Mouse (Mus musculus): ENCODE results near the gene B3gnt7. TPM values are rescaled to one million over a fixed set of nuclear protein-coding genes. Genes with fewer than 3 reads are reported as not detected.

Gene B3gnt7
- polyA plus RNA-seq, 1 experiment from 2014 or later, result 5.9 TPM

- 83% methylated on average over 7 of the region's 7 CpGs for WGBS
- H3K4me1 ChIP-seq (ENCODE audit: insufficient read depth, low read depth, low read length), result peaks cover 3% of the 10 kb centered on the region; the same call in 1 of the 2 replicates
- ATAC-seq, result no peak
- H3K9ac ChIP-seq (replicated peaks; ENCODE audit: low read depth), result no peak overlapping the region
- no peak for DNase-seq (ENCODE audit: low spot score)
- no peaks in the 10 kb centered on the region for H3K36me3 ChIP-seq (ENCODE audit: insufficient read depth, low read length)
- H3K4me2 ChIP-seq (replicated peaks; ENCODE audit: low read depth, low read length), result no peak overlapping the region
- H3K27me3 ChIP-seq (replicated peaks; ENCODE audit: insufficient read depth, low read length), result peaks cover 4% of the 10 kb centered on the region; the same call in 1 of the 2 replicates
- H3K27ac ChIP-seq (ENCODE audit: low read length), result no peak overlapping the region
- H3K4me3 ChIP-seq (ENCODE audit: low read depth, low read length), result no peak overlapping the region
- H3K9me3 ChIP-seq (ENCODE audit: low read length), result no peaks in the 10 kb centered on the region
- TF ChIP-seq CTCF (IDR thresholded peaks at IDR 0.05) (no peak), EP300 (IDR thresholded peaks at IDR 0.05) (no peak)
These were observed 4.6 kb downstream of the B3gnt7 start for GRCm38 (mm10) chr1:86307177-86307762.

GRCm38 (mm10) chr1:86307871-86308641 is 5.4 kb downstream of the B3gnt7 start:
- no peak overlapping the region for H3K9ac ChIP-seq (replicated peaks; ENCODE audit: low read depth)
- ATAC-seq, result 0 out of 2 replicates have a peak, but pooled peaks have one; percentile 13
- no peak overlapping the region for H3K27ac ChIP-seq (ENCODE audit: low read length)
- no peak for DNase-seq (ENCODE audit: low spot score)
- peaks cover 4% of the 10 kb centered on the region; the same call in 1 of the 2 replicates for H3K27me3 ChIP-seq (replicated peaks; ENCODE audit: insufficient read depth, low read length)
- no peak overlapping the region for H3K4me3 ChIP-seq (ENCODE audit: low read depth, low read length)
- H3K36me3 ChIP-seq (ENCODE audit: insufficient read depth, low read length), result no peaks in the 10 kb centered on the region
- no peaks in the 10 kb centered on the region for H3K4me1 ChIP-seq (ENCODE audit: insufficient read depth, low read depth, low read length)
- no peaks in the 10 kb centered on the region for H3K9me3 ChIP-seq (ENCODE audit: low read length)
- TF ChIP-seq EP300 (IDR thresholded peaks at IDR 0.05) (no peak), CTCF (IDR thresholded peaks at IDR 0.05) (no peak)
- no peak overlapping the region for H3K4me2 ChIP-seq (replicated peaks; ENCODE audit: low read depth, low read length)
- 52% methylated on average over 4 of the region's 4 CpGs for WGBS

GRCm38 (mm10) chr1:86309270-86309833 is 6.7 kb downstream of the B3gnt7 start:
- TF ChIP-seq CTCF (IDR thresholded peaks at IDR 0.05), result no peak
- TF ChIP-seq EP300 (IDR thresholded peaks at IDR 0.05), result no peak
- 90% methylated on average over 7 of the region's 7 CpGs for WGBS
- H3K27ac ChIP-seq (ENCODE audit: low read length), result no peak overlapping the region

GRCm38 (mm10) chr1:86310536-86311310 is 8.1 kb downstream of the B3gnt7 start:
- Histone ChIP-seq H3K36me3 (ENCODE audit: insufficient read depth, low read length) (no peaks in the 10 kb centered on the region), H3K4me1 (ENCODE audit: insufficient read depth, low read depth, low read length) (no peaks in the 10 kb centered on the region), H3K9me3 (ENCODE audit: low read length) (no peaks in the 10 kb centered on the region), H3K27ac (ENCODE audit: low read length) (no peak overlapping the region), H3K9ac (replicated peaks; ENCODE audit: low read depth) (no peak overlapping the region), H3K4me3 (ENCODE audit: low read depth, low read length) (no peak overlapping the region), H3K4me2 (replicated peaks; ENCODE audit: low read depth, low read length) (no peak overlapping the region), H3K27me3 (replicated peaks; ENCODE audit: insufficient read depth, low read length) (no peaks in the 10 kb centered on the region)
- no peak for ATAC-seq
- no peak for TF ChIP-seq CTCF (IDR thresholded peaks at IDR 0.05)
- TF ChIP-seq EP300 (IDR thresholded peaks at IDR 0.05), result no peak
- no peak for DNase-seq (ENCODE audit: low spot score)
- WGBS, result 37% methylated on average over 15 of the region's 15 CpGs

More at GRCm38 (mm10) chr1:86309270-86309833, 6.7 kb downstream of the B3gnt7 start:
- Histone ChIP-seq H3K4me2 (replicated peaks; ENCODE audit: low read depth, low read length) (no peak overlapping the region), H3K4me1 (ENCODE audit: insufficient read depth, low read depth, low read length) (no peaks in the 10 kb centered on the region), H3K36me3 (ENCODE audit: insufficient read depth, low read length) (no peaks in the 10 kb centered on the region), H3K27me3 (replicated peaks; ENCODE audit: insufficient read depth, low read length) (no peaks in the 10 kb centered on the region), H3K9me3 (ENCODE audit: low read length) (no peaks in the 10 kb centered on the region), H3K9ac (replicated peaks; ENCODE audit: low read depth) (no peak overlapping the region), H3K4me3 (ENCODE audit: low read depth, low read length) (no peak overlapping the region)
- DNase-seq (ENCODE audit: low spot score) (no peak), ATAC-seq (no peak)

GRCm38 (mm10) chr1:86311467-86312005 is 8.9 kb downstream of the B3gnt7 start:
- WGBS, result 30% methylated on average over 10 of the region's 10 CpGs
- DNase-seq (ENCODE audit: low spot score), result no peak
- no peak overlapping the region for H3K9ac ChIP-seq (replicated peaks; ENCODE audit: low read depth)
- H3K4me3 ChIP-seq (ENCODE audit: low read depth, low read length), result no peak overlapping the region
- H3K27ac ChIP-seq (ENCODE audit: low read length), result no peak overlapping the region
- no peaks in the 10 kb centered on the region for H3K27me3 ChIP-seq (replicated peaks; ENCODE audit: insufficient read depth, low read length)
- no peaks in the 10 kb centered on the region for H3K36me3 ChIP-seq (ENCODE audit: insufficient read depth, low read length)
- ATAC-seq, result no peak
- no peaks in the 10 kb centered on the region for H3K4me1 ChIP-seq (ENCODE audit: insufficient read depth, low read depth, low read length)
- no peaks in the 10 kb centered on the region for H3K9me3 ChIP-seq (ENCODE audit: low read length)
- TF ChIP-seq CTCF (IDR thresholded peaks at IDR 0.05) (no peak), EP300 (IDR thresholded peaks at IDR 0.05) (no peak)
- H3K4me2 ChIP-seq (replicated peaks; ENCODE audit: low read depth, low read length), result no peak overlapping the region
